Mouse (Mus musculus): ENCODE results near the gene P4ha3. TPM values are rescaled to one million over a fixed set of nuclear protein-coding genes. Genes with fewer than 3 reads are reported as not detected.

Gene P4ha3
- 0.95 and 2.0 TPM in 2 replicates for total RNA-seq (2012; rRNA removed)

- Histone ChIP-seq H3K36me3 (ENCODE audit: control insufficient read depth, insufficient read depth, low read length, poor library complexity, severe bottlenecking) (no peaks in the 10 kb centered on the region), H3K4me1 (ENCODE audit: control insufficient read depth in 2 of 2, insufficient read depth in 2 of 2, low read length in 2 of 2, poor library complexity in 1 of 2) (peaks cover 0 to 4% of the 10 kb centered on the region in 2 experiments; a peak in 1 of 4 replicates), H3K9me3 (ENCODE audit: control insufficient read depth, insufficient read depth, low read depth, low read length) (no peaks in the 10 kb centered on the region), H3K9ac (ENCODE audit: insufficient read depth, low read depth, low read length, poor library complexity, severe bottlenecking) (peak within 1 kb of the TSS; percentile 73), H3K4me3 (ENCODE audit: insufficient read depth in 1 of 2, low read depth in 1 of 2, low read length in 2 of 2, poor library complexity in 1 of 2, severe bottlenecking in 1 of 2) (peak within 1 kb of the TSS; percentile 59 to 90), H3K27ac (ENCODE audit: insufficient read depth, low read depth, low read length, poor library complexity, severe bottlenecking) (no peak within 1 kb of the TSS)
- no peak for DNase-seq (ENCODE audit: low read depth, low spot score)
- in situ Hi-C loops (cut with MboI; ENCODE audit: low sequenced_read_pairs in 2 of 2, unreplicated experiment in 2 of 2): no loop called here
- TF ChIP-seq MAFK (IDR thresholded peaks at IDR 0.05; ENCODE audit: insufficient read depth, low read depth, low read length) (no peak), ZNF384 (IDR thresholded peaks at IDR 0.05; ENCODE audit: low read depth, low read length) (no peak), HCFC1 (IDR thresholded peaks at IDR 0.05; ENCODE audit: borderline replicate concordance, insufficient read depth, low read length) (no peak), ZC3H11A (IDR thresholded peaks at IDR 0.05; ENCODE audit: borderline replicate concordance, low read depth, low read length) (no peak), CHD2 (IDR thresholded peaks at IDR 0.05; ENCODE audit: low read depth, low read length) (no peak)
These were observed at the start of gene P4ha3 for GRCm38 (mm10) chr7:100285383-100285782. P4ha3 (plus strand) TSS chr7:100285520.

GRCm38 (mm10) chr7:100238271-100238670, 47.0 kb upstream of the P4ha3 start:
- Histone ChIP-seq H3K9ac (ENCODE audit: insufficient read depth, low read depth, low read length, poor library complexity, severe bottlenecking) (no peak overlapping the region), H3K9me3 (ENCODE audit: control insufficient read depth, insufficient read depth, low read depth, low read length) (no peaks in the 10 kb centered on the region), H3K4me3 (ENCODE audit: insufficient read depth in 1 of 2, low read depth in 1 of 2, low read length in 2 of 2, poor library complexity in 1 of 2, severe bottlenecking in 1 of 2) (no peak overlapping the region), H3K27ac (ENCODE audit: insufficient read depth, low read depth, low read length, poor library complexity, severe bottlenecking) (no peak overlapping the region), H3K4me1 (ENCODE audit: control insufficient read depth in 2 of 2, insufficient read depth in 2 of 2, low read length in 2 of 2, poor library complexity in 1 of 2) (no peaks in the 10 kb centered on the region), H3K36me3 (ENCODE audit: control insufficient read depth, insufficient read depth, low read length, poor library complexity, severe bottlenecking) (no peaks in the 10 kb centered on the region)
- no peak for DNase-seq (ENCODE audit: low read depth, low spot score)
- in situ Hi-C loops (cut with MboI; ENCODE audit: low sequenced_read_pairs in 2 of 2, unreplicated experiment in 2 of 2): no loop called here
- TF ChIP-seq CHD2 (IDR thresholded peaks at IDR 0.05; ENCODE audit: low read depth, low read length): no peak
- TF ChIP-seq HCFC1 (IDR thresholded peaks at IDR 0.05; ENCODE audit: borderline replicate concordance, insufficient read depth, low read length): no peak
- no peak for TF ChIP-seq ZC3H11A (IDR thresholded peaks at IDR 0.05; ENCODE audit: borderline replicate concordance, low read depth, low read length)
- TF ChIP-seq ZNF384 (IDR thresholded peaks at IDR 0.05; ENCODE audit: low read depth, low read length): no peak
- TF ChIP-seq MAFK (IDR thresholded peaks at IDR 0.05; ENCODE audit: insufficient read depth, low read depth, low read length): no peak

GRCm38 (mm10) chr7:100240601-100241000, 44.7 kb upstream of the P4ha3 start:
- Histone ChIP-seq H3K4me3 (ENCODE audit: insufficient read depth in 1 of 2, low read depth in 1 of 2, low read length in 2 of 2, poor library complexity in 1 of 2, severe bottlenecking in 1 of 2) (no peak overlapping the region), H3K9ac (ENCODE audit: insufficient read depth, low read depth, low read length, poor library complexity, severe bottlenecking) (no peak overlapping the region), H3K36me3 (ENCODE audit: control insufficient read depth, insufficient read depth, low read length, poor library complexity, severe bottlenecking) (no peaks in the 10 kb centered on the region), H3K27ac (ENCODE audit: insufficient read depth, low read depth, low read length, poor library complexity, severe bottlenecking) (no peak overlapping the region), H3K4me1 (ENCODE audit: control insufficient read depth in 2 of 2, insufficient read depth in 2 of 2, low read length in 2 of 2, poor library complexity in 1 of 2) (no peaks in the 10 kb centered on the region), H3K9me3 (ENCODE audit: control insufficient read depth, insufficient read depth, low read depth, low read length) (no peaks in the 10 kb centered on the region)
- TF ChIP-seq CHD2 (IDR thresholded peaks at IDR 0.05; ENCODE audit: low read depth, low read length): no peak
- no peak for TF ChIP-seq HCFC1 (IDR thresholded peaks at IDR 0.05; ENCODE audit: borderline replicate concordance, insufficient read depth, low read length)
- TF ChIP-seq ZC3H11A (IDR thresholded peaks at IDR 0.05; ENCODE audit: borderline replicate concordance, low read depth, low read length): no peak
- TF ChIP-seq MAFK (IDR thresholded peaks at IDR 0.05; ENCODE audit: insufficient read depth, low read depth, low read length): no peak
- no peak for TF ChIP-seq ZNF384 (IDR thresholded peaks at IDR 0.05; ENCODE audit: low read depth, low read length)
- in situ Hi-C loops (cut with MboI; ENCODE audit: low sequenced_read_pairs in 2 of 2, unreplicated experiment in 2 of 2): no loop called here
- no peak for DNase-seq (ENCODE audit: low read depth, low spot score)

DNA sequence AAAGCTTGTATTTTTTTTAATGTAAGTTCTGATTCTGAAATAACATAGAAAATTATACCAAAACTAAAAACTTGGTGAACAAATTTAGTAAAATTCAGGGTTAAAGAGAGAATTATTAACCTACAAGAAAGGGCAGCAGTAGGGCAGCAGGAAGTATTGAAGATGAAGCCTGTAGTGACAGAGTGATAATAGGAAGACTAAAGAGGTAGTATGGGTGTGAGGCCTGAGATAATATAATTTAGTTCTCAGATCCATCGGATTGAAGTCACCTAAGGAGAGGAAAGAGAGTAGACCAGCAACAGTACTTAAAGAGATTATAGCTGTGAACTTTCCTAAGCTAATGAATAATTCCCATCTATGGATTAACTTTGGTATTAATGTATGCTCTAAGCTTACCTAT, 42.3 kb upstream of the P4ha3 start:
- Histone ChIP-seq H3K9ac (ENCODE audit: insufficient read depth, low read depth, low read length, poor library complexity, severe bottlenecking) (no peak overlapping the region), H3K9me3 (ENCODE audit: control insufficient read depth, insufficient read depth, low read depth, low read length) (no peaks in the 10 kb centered on the region), H3K4me1 (ENCODE audit: control insufficient read depth in 2 of 2, insufficient read depth in 2 of 2, low read length in 2 of 2, poor library complexity in 1 of 2) (no peaks in the 10 kb centered on the region), H3K4me3 (ENCODE audit: insufficient read depth in 1 of 2, low read depth in 1 of 2, low read length in 2 of 2, poor library complexity in 1 of 2, severe bottlenecking in 1 of 2) (no peak overlapping the region), H3K36me3 (ENCODE audit: control insufficient read depth, insufficient read depth, low read length, poor library complexity, severe bottlenecking) (no peaks in the 10 kb centered on the region), H3K27ac (ENCODE audit: insufficient read depth, low read depth, low read length, poor library complexity, severe bottlenecking) (no peak overlapping the region)
- TF ChIP-seq MAFK (IDR thresholded peaks at IDR 0.05; ENCODE audit: insufficient read depth, low read depth, low read length): no peak
- TF ChIP-seq ZC3H11A (IDR thresholded peaks at IDR 0.05; ENCODE audit: borderline replicate concordance, low read depth, low read length): no peak
- TF ChIP-seq CHD2 (IDR thresholded peaks at IDR 0.05; ENCODE audit: low read depth, low read length): no peak
- no peak for TF ChIP-seq ZNF384 (IDR thresholded peaks at IDR 0.05; ENCODE audit: low read depth, low read length)
- TF ChIP-seq HCFC1 (IDR thresholded peaks at IDR 0.05; ENCODE audit: borderline replicate concordance, insufficient read depth, low read length): no peak
- in situ Hi-C loops (cut with MboI; ENCODE audit: low sequenced_read_pairs in 2 of 2, unreplicated experiment in 2 of 2): no loop called here
- no peak for DNase-seq (ENCODE audit: low read depth, low spot score)

GRCm38 (mm10) chr7:100244225-100244624, 41.1 kb upstream of the P4ha3 start:
- TF ChIP-seq ZNF384 (IDR thresholded peaks at IDR 0.05; ENCODE audit: low read depth, low read length) (no peak), MAFK (IDR thresholded peaks at IDR 0.05; ENCODE audit: insufficient read depth, low read depth, low read length) (no peak), HCFC1 (IDR thresholded peaks at IDR 0.05; ENCODE audit: borderline replicate concordance, insufficient read depth, low read length) (no peak)
- no peak for DNase-seq (ENCODE audit: low read depth, low spot score)
- H3K4me3 ChIP-seq (ENCODE audit: insufficient read depth in 1 of 2, low read depth in 1 of 2, low read length in 2 of 2, poor library complexity in 1 of 2, severe bottlenecking in 1 of 2): no peak overlapping the region
- no peak overlapping the region for H3K27ac ChIP-seq (ENCODE audit: insufficient read depth, low read depth, low read length, poor library complexity, severe bottlenecking)
- in situ Hi-C loops (cut with MboI; ENCODE audit: low sequenced_read_pairs in 2 of 2, unreplicated experiment in 2 of 2): no loop called here
- H3K9me3 ChIP-seq (ENCODE audit: control insufficient read depth, insufficient read depth, low read depth, low read length): no peaks in the 10 kb centered on the region
- no peaks in the 10 kb centered on the region for H3K4me1 ChIP-seq (ENCODE audit: control insufficient read depth in 2 of 2, insufficient read depth in 2 of 2, low read length in 2 of 2, poor library complexity in 1 of 2)
- H3K36me3 ChIP-seq (ENCODE audit: control insufficient read depth, insufficient read depth, low read length, poor library complexity, severe bottlenecking): no peaks in the 10 kb centered on the region
- H3K9ac ChIP-seq (ENCODE audit: insufficient read depth, low read depth, low read length, poor library complexity, severe bottlenecking): no peak overlapping the region
